Mouse (Mus musculus) retina, postnatal 7 days (tissue): Measurements from ENCODE around the gene Tmem56.
A peak's percentile ranks its signal among the peaks of the same experiment; 100 is the strongest.

Source experiments
- DNase-seq: peaks from one replicate; pipeline ENCODE4 v3.0.0-alpha.2; 2012; ENCODE audit warnings: low read depth, low spot score

Tmem56 gene

DNA sequence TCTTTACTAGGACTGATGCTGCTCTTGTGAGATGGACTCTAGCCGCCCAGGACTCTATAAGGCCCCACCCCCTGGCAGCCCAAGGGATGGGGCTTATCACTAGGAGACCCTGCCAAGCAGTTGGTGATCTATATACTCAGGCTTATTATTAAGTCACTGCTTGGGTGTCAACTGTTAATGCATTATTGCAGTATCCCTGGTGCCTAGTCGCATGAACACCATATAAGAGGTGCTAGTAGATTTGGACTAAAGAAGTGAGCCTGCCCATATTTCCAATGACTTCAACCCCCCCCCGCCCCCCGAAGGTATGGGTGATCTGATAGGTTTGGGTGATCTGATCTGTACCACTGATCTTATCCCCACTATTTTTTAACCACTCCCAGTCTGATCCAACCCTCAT is at the start of gene Tmem56:
Gene Tmem56, minus strand, starts transcription at position 101 of the 400 bp plus-strand sequence.
- no peak for DNase-seq

DNA sequence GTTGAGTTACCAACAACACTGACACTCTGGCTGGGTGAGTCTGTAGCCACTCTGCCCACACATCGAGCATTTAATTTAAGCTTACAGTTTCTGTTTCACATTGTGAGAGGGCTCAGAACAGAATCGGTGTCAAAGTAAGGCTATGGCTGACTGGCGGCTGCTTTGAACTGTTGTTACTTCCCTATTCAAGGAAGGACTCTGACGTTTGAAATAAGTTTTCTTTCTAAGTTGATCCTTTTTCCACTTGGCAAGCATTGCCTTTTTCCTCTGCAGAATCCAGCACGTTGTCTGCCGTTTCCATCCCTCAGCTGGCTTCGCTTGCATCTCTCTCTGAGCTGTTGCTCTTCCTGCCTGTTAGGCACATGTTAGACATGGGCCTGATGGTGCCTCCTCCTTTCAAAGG is 47.3 kb upstream of the Tmem56 start:
- no peak for DNase-seq

DNA sequence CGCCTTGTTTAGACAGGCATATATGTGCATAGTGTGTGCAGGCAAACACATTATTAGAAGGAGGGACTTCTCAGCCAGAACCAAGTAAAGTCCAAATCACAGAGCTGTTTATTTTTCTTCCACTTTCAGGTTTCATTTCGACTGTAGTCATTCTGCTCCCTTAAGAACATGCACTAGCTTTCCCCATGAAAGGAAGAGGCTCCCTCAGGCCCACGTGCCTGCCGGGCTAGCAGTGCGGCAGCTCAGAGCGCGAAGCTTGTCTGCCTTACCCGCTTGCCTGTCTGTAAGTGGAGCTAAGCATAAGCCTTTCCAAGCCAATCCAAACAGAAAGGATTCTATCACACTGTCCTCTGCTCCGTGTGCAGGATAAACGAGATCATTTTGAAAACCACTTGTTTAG is 46.7 kb upstream of the Tmem56 start:
- no peak for DNase-seq

DNA sequence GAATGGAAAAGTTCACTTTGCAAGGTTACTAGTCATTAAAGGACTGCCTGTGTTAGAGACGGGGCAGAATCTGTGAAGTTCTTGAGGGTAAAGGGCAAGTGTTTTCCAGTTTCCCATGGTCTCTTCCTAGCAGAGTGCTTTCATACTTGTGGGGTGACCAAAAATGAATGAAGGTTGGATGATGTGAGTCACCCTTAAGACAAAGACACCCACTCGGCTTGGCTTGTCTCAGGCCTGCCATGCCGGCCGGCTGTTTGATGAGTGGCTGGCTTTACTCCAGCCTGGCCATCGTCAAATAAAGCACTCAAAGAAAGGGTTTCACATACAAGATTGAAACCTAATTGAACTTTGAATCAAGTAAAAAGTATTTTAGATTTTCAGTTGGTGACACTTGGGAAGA is 44.5 kb upstream of the Tmem56 start:
- no peak for DNase-seq

DNA sequence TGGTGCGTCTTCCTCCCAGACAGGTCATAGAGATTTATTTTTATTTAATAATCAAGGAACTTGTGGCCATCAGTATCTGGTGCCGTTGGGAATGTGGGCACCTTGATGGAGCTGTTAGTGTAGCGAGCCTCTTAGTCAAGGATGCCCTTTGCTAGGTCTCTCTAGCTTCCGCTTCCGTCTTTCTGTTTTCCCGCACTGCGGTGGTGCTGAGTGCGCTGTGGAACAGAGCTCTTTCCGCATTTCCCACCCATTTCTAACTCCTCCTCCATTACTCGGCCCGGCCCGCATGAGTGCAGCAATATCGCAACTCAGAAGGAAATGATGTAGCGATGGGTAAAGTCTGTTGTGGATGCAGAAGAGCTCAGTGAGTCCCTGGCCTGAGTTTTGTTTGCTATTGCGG is 40.5 kb upstream of the Tmem56 start:
- DNase-seq: no peak

DNA sequence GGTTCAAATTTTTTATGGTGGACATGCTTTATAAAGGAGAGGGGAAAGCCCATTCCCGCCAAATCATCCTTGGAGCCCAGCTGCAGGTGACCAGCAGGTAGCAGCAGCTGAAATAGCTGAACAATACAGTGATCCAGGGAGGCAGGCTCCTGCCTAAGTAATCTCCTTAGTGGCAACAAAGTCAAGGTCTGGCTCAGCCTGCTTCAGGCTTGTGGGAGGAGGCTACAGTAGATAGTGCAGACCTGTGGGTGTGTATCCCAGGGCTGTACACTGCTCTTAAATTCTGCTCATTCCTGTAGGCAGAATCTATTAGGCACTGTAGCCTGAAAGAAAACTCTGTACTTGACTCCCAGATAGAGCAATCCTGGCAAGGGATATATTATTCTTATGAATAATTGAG is 38.0 kb upstream of the Tmem56 start:
- DNase-seq: no peak

DNA sequence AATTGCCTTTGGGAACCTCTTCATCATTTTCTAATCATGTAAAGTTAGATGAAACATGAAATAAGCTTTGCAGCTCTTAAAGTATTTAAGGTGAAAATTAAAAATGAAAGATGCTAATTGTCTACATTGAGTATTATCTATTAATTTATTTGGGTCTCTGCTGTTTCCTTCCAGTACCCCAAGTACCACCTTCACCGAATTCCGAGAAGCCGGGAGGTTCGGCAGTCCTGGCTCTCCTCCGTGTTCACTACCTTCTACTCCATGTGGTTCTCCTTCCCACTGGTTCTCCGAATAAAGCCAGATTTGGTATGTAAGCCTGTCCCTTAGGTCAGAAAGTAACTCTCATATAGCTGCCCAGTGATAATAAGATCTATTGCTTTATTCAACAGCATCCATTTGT is 37.0 kb upstream of the Tmem56 start:
- no peak for DNase-seq

DNA sequence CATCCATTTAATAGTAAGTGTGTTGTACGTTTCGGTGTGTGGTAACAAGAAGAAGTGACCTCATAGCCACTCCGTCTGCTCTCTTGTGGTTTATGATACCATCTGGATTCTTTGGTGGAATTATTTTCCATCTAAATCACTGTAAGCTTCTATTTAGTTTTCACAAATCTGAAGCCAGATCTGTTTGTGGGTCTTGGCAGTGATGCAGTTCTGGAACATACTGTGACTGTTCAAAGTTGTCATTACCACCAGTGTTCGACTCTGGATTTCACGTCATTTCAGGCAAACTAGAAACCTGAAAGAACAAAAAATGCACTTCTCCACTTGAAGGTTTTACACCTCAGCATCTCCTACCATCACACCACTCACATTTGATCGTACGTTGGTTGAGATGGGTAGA is 32.6 kb upstream of the Tmem56 start:
- DNase-seq: no peak

DNA sequence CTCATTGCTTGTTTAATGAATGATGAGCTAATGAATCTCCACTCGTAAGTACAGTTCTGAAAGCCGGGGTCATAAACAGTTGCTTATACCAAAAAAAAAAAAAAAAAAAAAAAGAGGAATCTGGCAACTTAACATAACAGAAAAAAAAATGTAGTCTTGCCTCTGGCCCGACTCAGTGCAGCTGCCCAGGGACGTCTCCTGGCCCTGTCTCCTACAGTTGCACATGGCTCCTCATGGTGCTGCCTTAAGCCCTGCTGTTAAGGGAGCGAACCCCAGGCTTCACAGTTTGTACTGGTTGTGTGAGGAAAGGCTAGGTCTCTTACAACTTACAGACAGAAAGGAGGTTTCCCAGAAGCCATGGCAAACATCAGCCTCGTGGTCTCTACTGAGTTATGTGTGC is 31.3 kb upstream of the Tmem56 start:
- DNase-seq: no peak

DNA sequence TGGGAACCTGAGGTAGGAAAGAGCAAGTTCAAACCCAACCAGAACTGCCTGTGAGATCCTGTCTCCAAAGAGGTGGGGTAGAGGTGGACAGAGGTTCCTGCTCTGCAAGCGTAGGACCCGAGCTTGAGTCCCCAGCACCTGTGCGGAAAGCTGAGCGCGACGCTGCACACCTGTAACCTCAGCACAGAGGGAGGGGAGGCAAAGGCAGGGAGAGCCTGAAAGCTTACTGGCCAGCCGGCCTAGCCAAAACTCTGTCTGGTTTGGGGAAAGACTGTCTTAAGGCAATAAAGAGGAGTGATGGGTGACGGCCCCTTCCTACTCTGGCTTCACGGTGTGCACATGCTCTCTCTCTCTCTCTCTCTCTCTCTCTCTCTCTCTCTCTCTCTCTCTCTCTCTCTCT is 30.1 kb upstream of the Tmem56 start:
- no peak for DNase-seq

DNA sequence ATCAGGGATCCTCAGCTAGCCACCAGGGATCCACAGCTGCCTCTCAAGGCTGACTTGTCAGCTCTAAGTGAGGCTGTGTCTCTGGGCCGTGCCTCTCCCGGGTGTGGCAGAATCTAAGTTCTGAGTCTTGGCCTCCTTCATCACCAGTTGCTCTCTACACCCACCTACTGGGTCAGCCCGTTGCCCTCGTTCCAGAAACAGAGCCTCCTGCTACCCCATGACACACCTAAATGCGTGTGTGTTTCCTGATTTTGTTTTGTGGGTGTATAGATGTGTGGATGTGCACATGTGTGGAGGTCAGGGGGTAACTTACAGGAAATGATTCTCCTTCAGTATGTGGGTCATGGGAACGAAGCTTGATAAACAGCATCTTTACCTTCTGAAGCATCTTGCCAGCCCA is 29.5 kb upstream of the Tmem56 start:
- no peak for DNase-seq

DNA sequence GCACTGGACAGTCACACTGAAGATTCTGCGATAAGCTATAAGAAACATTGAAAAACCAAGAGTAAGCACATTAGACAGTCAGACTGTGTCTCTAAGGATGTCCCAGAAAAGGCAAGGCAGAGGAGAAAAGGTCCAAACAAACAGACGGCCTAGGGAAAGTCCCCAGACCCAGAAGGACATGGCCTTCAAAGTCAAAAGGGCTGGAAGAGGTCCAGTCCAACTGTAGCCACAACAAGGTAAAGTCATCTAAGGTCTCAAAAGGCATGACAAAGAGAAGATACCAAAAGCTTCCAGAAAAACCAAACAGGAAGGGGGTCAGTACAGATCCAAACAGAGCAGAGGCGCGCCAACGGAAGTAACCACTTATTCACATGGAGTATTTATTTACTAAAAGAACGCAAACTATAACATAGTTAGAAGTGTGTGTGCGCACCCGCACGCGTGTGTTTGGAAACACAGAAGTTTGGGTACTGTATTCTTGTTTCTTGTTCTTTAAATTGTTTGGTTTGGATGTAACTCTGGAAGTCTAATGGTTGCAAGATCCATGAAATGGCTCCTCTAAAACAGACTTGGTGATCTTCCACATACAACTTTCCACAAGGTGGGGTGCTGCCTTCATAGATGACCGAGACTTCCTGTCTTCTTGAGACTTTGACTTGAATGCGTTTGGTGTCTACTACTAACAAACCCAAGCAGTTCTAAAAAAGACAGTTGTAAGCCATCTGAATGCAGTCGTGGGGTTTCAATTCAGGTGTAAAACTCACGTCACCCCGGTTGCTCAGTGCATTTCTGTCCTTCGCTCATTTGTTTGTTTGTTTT is 27.2 kb upstream of the Tmem56 start:
- no peak for DNase-seq

DNA sequence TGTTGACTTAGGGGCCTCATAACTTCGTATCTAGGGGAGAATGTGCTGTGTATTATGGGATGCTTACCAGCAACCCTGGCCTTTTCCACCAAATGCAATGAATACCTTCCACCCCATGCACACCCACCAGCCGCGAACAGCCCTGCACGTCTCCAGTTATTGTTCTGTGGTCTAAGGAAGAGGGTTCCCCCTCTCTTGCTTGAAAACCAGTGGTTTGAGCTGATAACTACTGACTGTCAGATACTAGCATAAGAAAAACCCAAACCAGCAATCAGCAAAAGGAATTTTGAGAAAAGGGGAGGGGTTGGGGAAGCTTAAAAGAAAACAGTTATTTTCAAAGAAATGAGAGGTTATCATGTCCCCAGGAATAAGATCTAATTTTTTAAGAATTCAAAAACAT is 26.5 kb upstream of the Tmem56 start:
- DNase-seq: no peak

DNA sequence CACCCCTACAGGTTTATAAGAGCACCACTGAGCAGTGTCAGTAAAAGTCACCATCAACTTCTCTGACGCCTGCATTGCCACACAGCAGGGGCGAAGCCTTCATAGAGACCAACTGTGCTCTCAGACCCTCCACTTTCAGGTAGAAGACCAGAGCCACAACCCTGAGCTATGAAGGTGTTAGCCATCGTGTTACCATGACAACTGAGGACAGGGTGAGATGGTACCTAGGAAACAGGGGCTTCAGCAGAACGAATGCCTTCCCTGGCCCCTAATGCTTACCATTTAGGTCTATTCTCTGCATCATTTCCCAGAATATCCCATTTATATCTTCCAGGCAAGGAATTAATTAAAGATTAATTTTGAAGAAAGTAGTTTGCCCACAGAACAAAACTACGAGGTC is 26.0 kb upstream of the Tmem56 start:
- DNase-seq: no peak

DNA sequence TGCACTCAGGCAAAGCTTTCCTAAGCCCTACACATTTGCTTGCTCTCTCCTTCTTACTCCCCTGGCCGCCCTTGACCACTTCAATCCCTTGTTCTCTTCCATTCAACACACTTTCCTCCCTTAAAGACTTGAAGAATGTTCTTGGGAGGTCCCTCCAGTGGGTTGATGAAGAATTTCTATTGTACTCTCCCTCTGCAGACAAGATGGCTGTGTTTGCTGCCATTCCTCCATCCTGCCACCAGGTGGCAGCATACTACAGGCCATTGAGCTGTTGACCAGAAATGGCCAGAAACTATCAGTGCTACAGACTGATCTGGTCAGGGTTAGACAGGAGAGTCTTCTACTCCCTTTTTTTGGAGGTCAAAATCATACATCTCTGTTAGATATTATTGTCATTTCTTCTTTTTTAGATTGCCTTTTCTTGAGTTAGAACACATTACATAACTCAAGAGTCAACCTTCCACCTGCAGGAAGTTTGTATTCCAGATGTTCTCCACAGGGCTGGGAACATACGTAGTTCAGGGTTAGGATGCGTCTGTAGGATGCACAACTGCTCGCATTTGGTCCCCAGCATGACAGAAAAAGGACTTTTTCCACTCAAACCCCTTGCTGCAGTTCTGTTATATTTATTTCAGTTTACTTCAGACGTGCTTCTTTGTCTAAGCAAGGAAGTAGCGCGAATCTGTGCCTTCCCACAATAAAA is 24.8 kb upstream of the Tmem56 start:
- DNase-seq: peak; percentile 76

DNA sequence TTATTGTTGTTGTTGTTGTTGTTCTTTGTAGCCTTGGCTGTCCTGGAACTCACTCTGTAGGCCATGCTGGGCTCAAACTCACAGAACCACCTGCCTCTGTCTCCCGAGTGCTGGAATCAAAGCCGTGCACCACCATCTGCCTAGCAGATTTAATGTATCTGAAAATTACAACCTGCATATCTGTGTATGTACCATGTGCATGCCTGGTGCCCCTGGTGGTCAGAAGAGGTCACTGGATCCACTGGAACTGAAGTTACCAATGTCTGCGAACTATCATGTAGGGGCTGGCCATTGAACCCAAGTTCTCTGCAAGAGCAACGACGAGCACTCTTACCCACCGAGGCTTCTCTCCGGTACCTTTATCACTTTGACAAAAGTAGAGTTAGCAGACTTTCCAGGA is 23.7 kb upstream of the Tmem56 start:
- no peak for DNase-seq

DNA sequence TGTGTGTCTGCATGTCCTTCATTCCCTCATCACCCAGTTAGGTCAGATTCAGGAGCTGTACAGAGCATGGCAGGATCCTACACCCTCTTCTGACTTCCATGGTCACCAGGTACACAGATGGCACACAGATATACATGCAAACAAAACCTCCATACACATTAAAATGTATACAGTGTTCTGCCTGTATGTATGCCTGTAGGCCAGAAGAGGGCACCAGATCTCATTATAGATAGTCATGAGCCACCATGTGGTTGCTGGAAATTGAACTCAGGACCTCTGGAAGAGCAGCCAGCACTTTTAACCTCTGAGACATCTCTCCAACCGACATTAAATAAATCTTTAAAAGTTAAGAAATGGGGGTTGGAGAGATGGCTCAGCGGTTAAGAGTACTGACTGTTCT is 11.3 kb upstream of the Tmem56 start:
- no peak for DNase-seq

DNA sequence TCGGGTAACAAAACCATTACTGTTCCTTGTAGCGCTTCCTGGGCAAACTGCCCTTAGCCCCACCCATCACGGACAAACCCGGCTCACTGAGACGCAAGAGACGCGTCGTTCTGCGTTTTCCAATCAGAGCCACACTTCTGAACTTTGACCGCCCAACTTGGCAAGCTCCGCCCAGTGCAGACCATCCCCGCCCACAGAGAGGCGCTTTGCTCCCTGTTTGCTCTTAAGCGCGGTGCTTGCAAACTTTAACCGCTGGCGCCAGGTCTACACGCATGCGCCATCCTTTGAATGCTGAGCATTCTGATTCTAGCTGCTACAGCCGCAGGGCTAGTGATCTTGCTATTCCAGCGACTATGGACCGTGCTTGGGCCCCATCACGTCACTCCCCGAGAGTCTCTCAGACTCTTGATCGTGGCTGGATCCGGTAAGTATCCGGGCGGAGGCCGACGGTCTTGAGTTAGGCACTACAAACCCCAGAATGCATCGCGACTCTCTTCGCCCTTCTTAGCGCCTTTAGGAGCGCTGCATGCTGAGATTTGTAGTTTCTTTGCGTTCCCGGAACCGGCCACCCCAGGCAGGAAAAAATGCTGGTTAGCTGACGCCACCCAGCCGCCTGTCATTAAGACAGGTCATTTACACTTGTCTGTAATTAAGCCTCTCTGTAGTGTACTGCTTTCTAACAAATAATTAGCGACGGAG is 8.8 kb upstream of the Tmem56 start, which contains the start of gene Alg14:
Gene Alg14, plus strand, starts transcription at position 214 of the 699 bp plus-strand sequence.
- peak; percentile 88 for DNase-seq

DNA sequence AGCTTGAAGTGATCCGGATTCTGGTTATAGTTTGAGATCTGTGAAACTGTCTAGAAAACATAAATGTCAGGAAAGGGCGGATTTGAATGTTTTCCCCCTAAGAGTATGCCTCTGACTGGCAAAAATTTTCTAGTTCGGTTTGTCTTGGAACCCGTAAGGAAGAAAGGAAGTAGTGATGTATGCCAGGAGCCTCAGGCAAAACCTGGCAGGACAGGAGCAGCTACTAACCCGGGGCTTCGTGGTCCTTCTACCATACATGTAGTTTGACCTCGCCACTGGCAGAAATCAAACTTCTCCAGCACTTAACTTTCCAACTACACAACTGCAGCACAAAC is 8.3 kb upstream of the Tmem56 start:
- no peak for DNase-seq

DNA sequence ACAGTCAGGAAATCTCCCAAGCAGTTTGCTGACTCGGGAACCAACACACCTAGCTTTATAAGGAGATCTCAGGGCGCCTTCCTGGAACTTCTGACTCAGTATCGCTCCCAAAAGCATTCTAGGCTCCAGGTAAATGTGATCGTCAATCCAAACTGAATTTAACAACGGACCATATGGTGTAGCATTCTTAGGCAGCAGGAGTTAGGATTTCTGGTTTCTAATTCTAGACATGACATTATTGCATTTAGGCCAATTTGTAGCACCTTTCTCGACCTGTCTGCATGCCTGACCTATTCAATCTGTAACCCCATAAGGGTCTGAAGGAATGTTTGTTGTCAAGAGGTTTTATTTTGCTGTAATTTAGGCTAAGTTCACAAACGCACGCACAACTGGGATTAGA is 7.8 kb upstream of the Tmem56 start:
- DNase-seq: no peak

DNA sequence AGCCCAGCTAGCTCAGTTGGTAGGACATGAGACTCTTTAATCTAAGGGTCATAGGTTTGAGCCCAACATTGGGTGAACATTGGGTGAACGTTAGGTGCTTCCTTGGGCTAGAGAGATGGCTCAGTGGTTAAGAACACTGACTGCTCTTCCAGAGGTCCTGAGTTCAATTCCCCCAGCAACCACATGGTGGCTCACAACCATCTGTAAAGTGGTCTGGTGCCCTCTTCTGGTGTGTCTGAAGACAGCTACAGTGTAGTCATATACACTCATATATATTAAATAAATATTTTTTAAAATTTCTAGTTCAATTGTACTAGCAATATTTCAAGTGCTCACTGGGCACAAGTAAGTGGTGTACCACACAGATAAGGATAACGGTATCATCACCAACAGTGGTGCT is 4.3 kb upstream of the Tmem56 start:
- DNase-seq: no peak

DNA sequence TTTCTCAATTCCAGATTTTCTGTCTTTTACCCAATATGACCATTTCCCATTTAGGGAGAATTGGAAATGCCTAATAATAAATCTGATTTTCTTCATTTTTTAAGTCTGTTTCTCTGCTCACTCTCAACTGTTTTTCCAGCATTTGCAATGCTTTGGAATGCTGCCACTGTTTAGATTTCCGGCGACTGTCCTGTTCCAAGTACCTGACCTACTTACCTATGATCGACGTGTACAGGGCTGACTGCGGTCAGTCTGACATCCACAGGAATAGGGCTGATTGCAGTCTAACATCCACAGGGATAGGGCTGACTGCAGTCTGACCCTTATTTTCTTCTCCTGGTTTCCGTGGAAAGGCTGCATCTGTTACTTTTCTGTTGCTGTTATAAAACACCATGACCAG is 2.3 kb upstream of the Tmem56 start:
- DNase-seq: no peak

DNA sequence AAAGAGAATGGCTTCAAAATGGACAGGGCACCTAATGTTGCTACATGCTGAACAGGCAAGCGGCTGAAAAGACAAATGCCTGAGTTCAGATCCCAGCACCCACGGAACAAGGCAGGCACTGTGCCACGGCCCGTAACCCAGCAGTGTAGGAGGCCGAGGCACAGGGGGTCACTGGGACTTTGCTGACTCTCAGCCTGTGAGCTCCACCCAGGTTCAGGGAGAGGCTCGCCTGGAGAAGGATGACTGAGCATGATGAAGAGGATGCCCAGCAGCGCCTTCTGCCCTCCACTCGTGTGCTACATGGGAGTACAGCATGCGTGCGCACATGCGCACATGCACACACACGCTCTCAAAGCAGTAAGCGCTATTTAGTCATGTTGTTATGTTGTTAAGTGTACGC is 3.2 kb downstream of the Tmem56 start:
- DNase-seq: no peak
